Mouse (Mus musculus) ES-E14 (cell line): ENCODE data around the gene Gm44973.

Experiments
- HCFC1 ChIP-seq: IDR thresholded peaks from 2 replicates; pipeline ENCODE4 v1.6.1; 2012; ENCODE audit warnings: low read length, inconsistent platforms, borderline replicate concordance; ENCODE audit not compliant: insufficient read depth
- MAFK ChIP-seq: IDR thresholded peaks from 2 replicates; pipeline ENCODE4 v1.6.1; 2014; ENCODE audit warnings: mild to moderate bottlenecking, low read depth, low read length, inconsistent platforms; ENCODE audit not compliant: insufficient read depth
- ZC3H11A ChIP-seq: IDR thresholded peaks from 2 replicates; pipeline ENCODE4 v1.6.1; 2012; ENCODE audit warnings: low read depth, mild to moderate bottlenecking, inconsistent platforms, low read length, borderline replicate concordance
- ZNF384 ChIP-seq: IDR thresholded peaks from 2 replicates; pipeline ENCODE4 v1.6.1; 2012; ENCODE audit warnings: low read depth, low read length, inconsistent platforms

DNA sequence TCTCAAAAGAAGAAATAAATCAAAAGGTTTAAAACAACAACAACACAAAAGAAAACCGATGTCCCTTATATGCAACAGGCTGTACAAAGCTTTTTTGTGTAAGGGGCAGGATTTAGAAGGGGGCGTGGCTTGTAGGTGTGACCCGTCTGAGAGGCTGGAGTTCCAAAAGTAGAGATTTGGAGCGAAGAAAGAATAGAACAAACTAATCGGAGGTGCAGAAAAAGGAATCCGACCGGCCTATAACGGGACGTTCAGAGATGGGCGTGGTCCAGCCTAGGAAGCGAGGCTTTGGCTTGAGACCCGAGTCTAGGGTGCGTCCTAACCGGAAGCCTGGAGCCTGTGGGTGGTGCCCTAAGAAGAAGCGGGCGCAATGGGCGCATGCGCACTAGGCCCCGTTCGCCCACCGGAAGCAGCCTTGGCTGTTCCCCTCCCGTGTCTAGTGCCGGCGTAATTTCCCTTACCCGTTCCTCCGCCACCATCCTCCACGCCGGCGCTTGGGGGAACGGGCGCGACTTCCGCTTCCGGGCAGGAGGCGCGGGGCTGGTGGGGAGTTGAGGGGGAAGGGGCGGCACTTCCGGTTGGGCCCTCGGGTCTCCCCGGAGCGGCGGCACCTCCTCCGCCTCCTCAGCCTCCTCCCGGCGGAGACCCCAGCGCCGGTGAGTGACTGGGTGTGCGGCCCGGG lies 4.8 kb downstream of the Gm44973 start, which contains the start of the genes Zfp865 and Ccdc106:
- no peak for TF ChIP-seq ZNF384
- TF ChIP-seq HCFC1, result 0 out of 2 replicates have a peak, but pooled peaks have one; percentile 65
- TF ChIP-seq ZC3H11A, result no peak
- TF ChIP-seq MAFK, result no peak
